In genomic region chr4:120615528-120616081, GRCm38 (mm10) we compare ENCODE assay signal across 9 mouse cellular contexts. TPM values are rescaled to one million over a fixed set of nuclear protein-coding genes. Genes with fewer than 3 reads are reported as not detected.
A peak's percentile ranks its signal among the peaks of the same experiment; 100 is the strongest.
DNase-seq lines count a peak whose midpoint lies in the region; ATAC-seq and TF ChIP-seq lines count a peak whose summit lies in the region.
"Had no signal": no experiment of that assay in that cellular context is flagged by ENCODE, and none has a peak within 500 bp of the region (broad histone marks: within the 10 kb centered on the region; RNA-seq: fewer than 3 reads in every experiment).

No protein-coding gene starts in this region.

- H3K27ac ChIP-seq in left cerebral cortex, adult 2 months, result peak overlapping the region; percentile 74
- H3K27ac ChIP-seq in embryonic facial prominence, embryonic 10.5 days (replicated peaks), result peak overlapping the region; percentile 65
- H3K27ac ChIP-seq in heart, embryonic 16.5 days (ENCODE audit: low read length), result peak overlapping the region; percentile 98
- no peak overlapping the region for H3K27ac ChIP-seq in neural tube, embryonic 15.5 days (replicated peaks)

- no peak overlapping the region for H3K4me3 ChIP-seq in left cerebral cortex, adult 2 months
- no peak overlapping the region for H3K4me3 ChIP-seq in embryonic facial prominence, embryonic 10.5 days
- no peak overlapping the region for H3K4me3 ChIP-seq in heart, embryonic 16.5 days (ENCODE audit: low read length)
- no peak overlapping the region for H3K4me3 ChIP-seq in neural tube, embryonic 15.5 days (replicated peaks)

- H3K4me2 ChIP-seq in heart, embryonic 16.5 days (ENCODE audit: low read depth, low read length), result no peak overlapping the region
- no peak overlapping the region for H3K4me2 ChIP-seq in neural tube, embryonic 15.5 days

- H3K27me3 ChIP-seq in embryonic facial prominence, embryonic 10.5 days (replicated peaks; ENCODE audit: low read depth, poor library complexity, severe bottlenecking), result peaks cover 4% of the 10 kb centered on the region; the same call in 1 of the 2 replicates
- no peaks in the 10 kb centered on the region for H3K27me3 ChIP-seq in heart, embryonic 16.5 days (ENCODE audit: control insufficient read depth, insufficient read depth, low read length)
- no peaks in the 10 kb centered on the region for H3K27me3 ChIP-seq in neural tube, embryonic 15.5 days (replicated peaks)
- H3K27me3 ChIP-seq: Patski had no signal

- no peak for TF ChIP-seq CTCF in left cerebral cortex, adult 2 months (IDR thresholded peaks at IDR 0.05)

- WGBS in embryonic facial prominence, embryonic 10.5 days, result 32% methylated on average over 10 of the region's 10 CpGs
- WGBS in heart, embryonic 16.5 days, result 21% methylated on average over 9 of the region's 10 CpGs
- 23% methylated on average over 10 of the region's 10 CpGs for WGBS in neural tube, embryonic 15.5 days

- DNase-seq in left cerebral cortex, adult 2 months (ENCODE audit: extremely low spot score in 1 of 2, low spot score in 2 of 2), result peak in 1 of 2 experiments; percentile 24
- no peak for DNase-seq in left cerebral cortex, adult 11 months (ENCODE audit: low spot score)
- DNase-seq in embryonic facial prominence, embryonic 10.5 days (ENCODE audit: low spot score), result peak; percentile 50
- DNase-seq in left cerebral cortex, postnatal 4 days, result peak; percentile 27
- DNase-seq in MN1 (ENCODE audit: low spot score), result no peak

- H3K4me1 ChIP-seq in embryonic facial prominence, embryonic 10.5 days, result peaks cover 53% of the 10 kb centered on the region
- H3K4me1 ChIP-seq in heart, embryonic 16.5 days (ENCODE audit: control insufficient read depth, insufficient read depth, low read length), result peaks cover 22% of the 10 kb centered on the region
- peaks cover 15% of the 10 kb centered on the region for H3K4me1 ChIP-seq in neural tube, embryonic 15.5 days

- peak; percentile 79 for ATAC-seq in heart, embryonic 16.5 days (replicated peaks; ENCODE audit: extremely low read depth, insufficient read depth, low FRiP score)
- peak; percentile 25; the same call in 1 of the 2 replicates for ATAC-seq in neural tube, embryonic 15.5 days (ENCODE audit: low FRiP score)
- ATAC-seq in granulocyte monocyte progenitor cell, adult 5-6 weeks (replicated peaks; ENCODE audit: poor library complexity, severe bottlenecking), result no peak
- ATAC-seq: Patski had no signal

- peak overlapping the region; percentile 38 for H3K9ac ChIP-seq in heart, embryonic 16.5 days (ENCODE audit: low read length)
- H3K9ac ChIP-seq in neural tube, embryonic 15.5 days (replicated peaks), result no peak overlapping the region

- H3K9me3 ChIP-seq in embryonic facial prominence, embryonic 10.5 days, result no peaks in the 10 kb centered on the region
- no peaks in the 10 kb centered on the region for H3K9me3 ChIP-seq in heart, embryonic 16.5 days (replicated peaks; ENCODE audit: control insufficient read depth, low read length)
- no peaks in the 10 kb centered on the region for H3K9me3 ChIP-seq in neural tube, embryonic 15.5 days (replicated peaks)

- intact Hi-C loops in left cerebral cortex, adult 2 months (cut with DNase I), result no loop called here
- intact Hi-C loops in left cerebral cortex, postnatal 4 days (cut with DNase I), result no loop called here

- H3K36me3 ChIP-seq in embryonic facial prominence, embryonic 10.5 days (replicated peaks), result no peaks in the 10 kb centered on the region
- H3K36me3 ChIP-seq in heart, embryonic 16.5 days (ENCODE audit: control insufficient read depth, insufficient read depth), result no peaks in the 10 kb centered on the region
- H3K36me3 ChIP-seq in neural tube, embryonic 15.5 days, result no peaks in the 10 kb centered on the region

RNA-seq across cellular contexts. Expression of gene Gm8439, which starts 27.1 kb away (rescaled TPM):
- total RNA-seq in left cerebral cortex, adult 2 months (2021), result not detected
- not detected in 2 replicates for polyA plus RNA-seq in embryonic facial prominence, embryonic 10.5 days (2016; fragmentation: Nextera tagmentation; extraction: Ambion mirVana)
- polyA plus RNA-seq in heart, embryonic 16.5 days (2015; fragmentation: Nextera tagmentation; extraction: Ambion mirVana), result 0.42 TPM in 1 of 2 replicates, not detected in the other
- not detected for total RNA-seq in left cerebral cortex, postnatal 4 days (2021)
- not detected in 2 replicates for polyA plus RNA-seq in neural tube, embryonic 15.5 days (2015; fragmentation: Nextera tagmentation; extraction: Ambion mirVana)
- not detected in 2 replicates for total RNA-seq in granulocyte monocyte progenitor cell, adult 5-6 weeks (2014; fragmentation: Nextera tagmentation)
- not detected in 2 replicates for total RNA-seq in granulocyte monocyte progenitor cell, adult 5-6 weeks (2017)
- polyA plus RNA-seq: Patski had no signal

RNA-seq across cellular contexts. Expression of gene Ctps, which starts 45.5 kb away (rescaled TPM):
- total RNA-seq in left cerebral cortex, adult 2 months (2021), result 10 to 100 TPM; 40.0 to 42.4 TPM
- 135 and 145 TPM in 2 replicates for polyA plus RNA-seq in embryonic facial prominence, embryonic 10.5 days (2016; fragmentation: Nextera tagmentation; extraction: Ambion mirVana)
- polyA plus RNA-seq in heart, embryonic 16.5 days (2015; fragmentation: Nextera tagmentation; extraction: Ambion mirVana), result 87.7 and 98.9 TPM in 2 replicates
- 10 to 100 TPM; 72.0 to 72.1 TPM for total RNA-seq in left cerebral cortex, postnatal 4 days (2021)
- 80.2 and 81.1 TPM in 2 replicates for polyA plus RNA-seq in neural tube, embryonic 15.5 days (2015; fragmentation: Nextera tagmentation; extraction: Ambion mirVana)
- total RNA-seq in granulocyte monocyte progenitor cell, adult 5-6 weeks (2014; fragmentation: Nextera tagmentation), result 50.4 and 59.5 TPM in 2 replicates
- 60.1 and 63.1 TPM in 2 replicates for total RNA-seq in granulocyte monocyte progenitor cell, adult 5-6 weeks (2017)

RNA-seq across cellular contexts. Expression of gene Cited4, which starts 50.8 kb away (rescaled TPM):
- 10 to 100 TPM; 17.9 to 20.2 TPM for total RNA-seq in left cerebral cortex, adult 2 months (2021)
- polyA plus RNA-seq in embryonic facial prominence, embryonic 10.5 days (2016; fragmentation: Nextera tagmentation; extraction: Ambion mirVana), result 9.9 and 10.3 TPM in 2 replicates
- 24.0 and 25.0 TPM in 2 replicates for polyA plus RNA-seq in heart, embryonic 16.5 days (2015; fragmentation: Nextera tagmentation; extraction: Ambion mirVana)
- total RNA-seq in left cerebral cortex, postnatal 4 days (2021), result 1 to 10 TPM; 2.9 to 3.5 TPM
- polyA plus RNA-seq in neural tube, embryonic 15.5 days (2015; fragmentation: Nextera tagmentation; extraction: Ambion mirVana), result 1.4 and 2.1 TPM in 2 replicates
- total RNA-seq in granulocyte monocyte progenitor cell, adult 5-6 weeks (2014; fragmentation: Nextera tagmentation), result 4.4 TPM in 2 replicates
- total RNA-seq in granulocyte monocyte progenitor cell, adult 5-6 weeks (2017), result 2.1 and 2.4 TPM in 2 replicates

Comparison
In these comparisons a context has a peak if more than half of its experiments do, and no peak if none do; other contexts are left out.
1. DNase-seq: peak in embryonic facial prominence, embryonic 10.5 days (single experiment) and left cerebral cortex, postnatal 4 days (single experiment); none in left cerebral cortex, adult 11 months (single experiment) and MN1 (single experiment).